Mouse (Mus musculus) frontal cortex, postnatal 10 days (tissue): ENCODE data around the gene Ctsa.
"Not testable (repeated sequence)": the region's sequence is repeated elsewhere in the genome, so short reads cannot be mapped to it uniquely, and the experiment has no call there.

Source experiments
- DNase-seq, 2 experiments: peaks; one replicate each; pipeline ENCODE4 v3.0.0; 2022; ENCODE audit warnings: low spot score in 2 of 2, mixed read lengths in 1 of 2

The Ctsa gene

DNA sequence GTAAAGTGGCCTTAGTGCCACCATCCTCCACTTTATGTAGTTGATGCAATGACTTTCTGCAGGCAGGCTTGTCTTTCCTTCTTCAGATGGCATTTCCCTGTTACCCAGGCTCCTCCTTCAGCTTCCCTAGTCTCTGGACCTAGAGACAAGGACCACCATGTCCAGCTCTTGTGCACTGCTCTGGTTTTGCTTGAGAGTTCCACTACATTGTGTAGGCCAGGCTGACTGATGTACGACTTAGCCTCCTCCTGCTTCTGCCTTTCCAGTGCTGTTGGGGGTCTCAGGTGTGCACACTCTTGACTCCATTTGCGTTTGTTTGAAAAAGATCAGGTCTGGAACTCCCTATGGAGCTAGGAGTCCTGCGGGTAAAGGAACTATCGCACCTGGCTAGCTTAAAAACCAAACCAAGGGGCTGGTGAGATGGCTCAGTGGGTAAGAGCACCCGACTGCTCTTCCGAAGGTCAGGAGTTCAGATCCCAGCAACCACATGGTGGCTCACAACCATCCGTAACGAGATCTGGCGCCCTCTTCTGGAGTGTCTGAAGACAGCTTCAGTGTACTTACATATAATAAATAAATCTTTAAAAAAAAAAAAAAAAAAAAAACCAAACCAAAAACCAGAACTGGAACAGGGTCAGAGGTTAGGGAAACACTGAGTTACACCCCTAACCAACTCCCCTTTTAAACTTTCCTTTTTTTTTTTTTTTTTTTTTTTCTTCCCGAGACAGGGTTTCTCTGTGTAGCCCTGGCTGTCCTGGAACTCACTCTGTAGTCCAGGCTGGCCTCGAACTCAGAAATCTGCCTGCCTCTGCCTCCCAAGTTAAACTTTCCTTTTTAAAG lies 44.9 kb downstream of the Ctsa start:
- DNase-seq, result not testable (repeated sequence)

- peak in 1 of 2 experiments; percentile 51 for DNase-seq
Observed at GRCm38 (mm10) chr2:164878509-164879227, 46.0 kb downstream of the Ctsa start.

DNA sequence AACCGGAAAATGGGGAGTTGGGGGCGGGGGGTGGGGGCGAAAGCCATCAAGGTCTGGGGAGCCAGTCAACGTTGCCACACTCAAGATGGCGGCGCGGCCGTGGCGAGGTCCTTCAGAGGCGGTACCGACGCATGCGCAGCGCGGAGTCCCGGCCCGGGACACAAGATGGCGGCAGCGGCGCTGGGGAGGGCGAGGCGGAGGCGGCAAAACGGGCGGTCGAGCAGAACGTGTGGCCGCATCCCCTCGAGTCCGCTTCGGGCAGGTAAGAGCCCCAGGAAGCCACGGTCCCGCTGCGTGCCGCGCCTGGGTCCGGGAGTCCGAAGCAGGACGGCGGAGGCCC lies 46.5 kb downstream of the Ctsa start, which contains the start of gene Pcif1:
Pcif1 (plus strand) TSS at position 77 of the 340 bp plus-strand sequence.
- peak; percentile 78 to 91 for DNase-seq

- peak; percentile 91 for DNase-seq
Observed at GRCm38 (mm10) chr2:164879568-164880277, 47.0 kb downstream of the Ctsa start.

- no peak for DNase-seq
Observed at GRCm38 (mm10) chr2:164882619-164883018, 49.9 kb downstream of the Ctsa start.

DNA sequence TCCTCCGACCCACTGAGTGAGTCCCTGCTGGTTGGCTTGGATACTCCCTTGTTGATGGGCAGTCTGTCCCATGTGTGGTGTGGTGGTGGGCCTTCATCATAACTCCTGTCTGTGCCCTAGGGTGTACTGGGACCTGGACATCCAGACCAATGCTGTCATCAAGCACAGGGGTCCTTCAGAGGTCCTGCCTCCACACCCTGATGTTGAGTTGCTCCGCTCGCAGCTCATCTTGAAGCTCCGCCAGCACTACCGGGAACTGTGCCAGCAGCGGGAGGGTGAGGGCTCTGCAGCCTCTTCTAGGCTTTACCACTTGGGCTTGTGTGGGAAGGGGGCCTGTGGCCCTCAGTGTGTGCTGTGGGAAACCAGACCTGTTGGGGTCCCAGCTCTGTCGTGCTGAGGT lies 53.1 kb downstream of the Ctsa start:
- DNase-seq, result peak in 1 of 2 experiments; percentile 76

GRCm38 (mm10) chr2:164886617-164887016 lies 53.9 kb downstream of the Ctsa start:
- DNase-seq, result no peak

GRCm38 (mm10) chr2:164888996-164889395 lies 56.3 kb downstream of the Ctsa start:
- DNase-seq, result no peak

GRCm38 (mm10) chr2:164889960-164890359 lies 57.3 kb downstream of the Ctsa start:
- no peak for DNase-seq
